Mouse (Mus musculus) adipose tissue, adult 10 weeks (tissue): ENCODE measurements around the gene Tmem26. TPM values are rescaled to one million over a fixed set of nuclear protein-coding genes. Genes with fewer than 3 reads are reported as not detected.

Experiments
- polyA plus RNA-seq: library from polyadenylated mRNA; stranded (reverse); fragments of 350-450 nt; fragmentation: Illumina TruSeq; extraction: RNeasy Lipid Tissue Mini Kit (QIAGEN cat#74804); gene quantifications from one replicate; pipeline ENCODE4 v1.2.3, GENCODE M21; 2014; ENCODE audit warnings: low read depth, low replicate concordance

Tmem26 gene
- 0.72 TPM for polyA plus RNA-seq

GRCm38 (mm10) chr10:68723568-68724360 lies at the start of gene Tmem26:
Tmem26 (plus strand) TSS chr10:68723646.

Other genes with a start within 250 kb of the Tmem26 start
- 8.2 TPM for gene Cabcoco1, start 181.8 kb upstream of the Tmem26 start, polyA plus RNA-seq